Mouse (Mus musculus) midbrain, postnatal 0 days (tissue): ENCODE measurements around the gene Tfb1m. TPM values are rescaled to one million over a fixed set of nuclear protein-coding genes. Genes with fewer than 3 reads are reported as not detected.

Source experiments
- ATAC-seq: fragments of 200-750 bp; cut with Nextera tagmentation; 2 replicates; pipeline ENCODE4 v1.8.0; 2017; ENCODE audit warnings: moderate number of reproducible peaks, mild to moderate bottlenecking, moderate TSS enrichment, moderate library complexity; ENCODE audit not compliant: low FRiP score
- DNase-seq: peaks from one replicate; pipeline ENCODE4 v3.0.0-alpha.2; 2015; ENCODE audit warnings: low spot score
- H3K27ac ChIP-seq: fragments of 300-500 bp; sonication (generic); 2 replicates; pipeline ENCODE4 v1.5.1; 2014; ENCODE audit warnings: low read depth, mild to moderate bottlenecking, low read length, mixed read lengths
- H3K27me3 ChIP-seq: fragments of 300-500 bp; sonication (generic); 2 replicates; pipeline ENCODE4 v1.6.1; 2014; ENCODE audit warnings: low read length, control low read depth, mixed read lengths; ENCODE audit not compliant: insufficient read depth
- H3K36me3 ChIP-seq: fragments of 300-500 bp; sonication (generic); 2 replicates; pipeline ENCODE4 v1.6.1; 2014; ENCODE audit warnings: low read length, control low read depth, mixed read lengths; ENCODE audit not compliant: insufficient read depth
- H3K4me1 ChIP-seq: fragments of 300-500 bp; sonication (generic); 2 replicates; pipeline ENCODE4 v1.6.1; 2014; ENCODE audit warnings: mild to moderate bottlenecking, control low read depth, antibody characterized with exemption, low read length, mixed read lengths; ENCODE audit not compliant: insufficient read depth
- H3K4me2 ChIP-seq: fragments of 300-500 bp; sonication (generic); 2 replicates; pipeline ENCODE4 v1.6.1; 2014; ENCODE audit warnings: low read depth, mild to moderate bottlenecking, low read length, mixed read lengths; ENCODE audit not compliant: poor library complexity, severe bottlenecking
- H3K4me3 ChIP-seq: fragments of 300-500 bp; sonication (generic); 2 replicates; pipeline ENCODE4 v1.5.1; 2014; ENCODE audit warnings: low read depth, mild to moderate bottlenecking, low read length, moderate library complexity
- H3K9ac ChIP-seq: fragments of 300-500 bp; sonication (generic); replicated peaks from 2 replicates; pipeline ENCODE4 v1.6.1; 2014; ENCODE audit warnings: mild to moderate bottlenecking, low read length, moderate library complexity, mixed read lengths; ENCODE audit not compliant: poor library complexity, severe bottlenecking
- H3K9me3 ChIP-seq: fragments of 300-500 bp; sonication (generic); 2 replicates; pipeline ENCODE4 v1.6.1; 2016; ENCODE audit warnings: low read length, control low read depth
- CTCF ChIP-seq: IDR thresholded peaks from 2 replicates; pipeline ENCODE4 v1.5.1; 2016; ENCODE audit warnings: antibody characterized with exemption, mild to moderate bottlenecking
- WGBS: fragments of 180-500 bp; shearing (Covaris S2); extraction: QIAGEN DNeasy Blood & Tissue Kit; methylation state at CpG from one replicate; pipeline ENCODE4 v1.1.7; 2014; 5-methylcytosine and 5-hydroxymethylcytosine counted together
- polyA plus RNA-seq: library from polyadenylated mRNA; unstranded; fragments of >200 nt; fragmentation: Nextera tagmentation; extraction: Ambion mirVana; gene quantifications from 2 replicates; pipeline ENCODE4 v1.2.1, GENCODE M21; 2015
- total RNA-seq: library from RNA; depleted of rRNA; stranded (reverse); fragments of >200 nt; gene quantifications from 2 replicates; pipeline ENCODE4 v1.2.3, GENCODE M21; 2014

Tfb1m gene
- total and polyA plus RNA-seq, 2 experiments from 2014 or later, result 8.7 to 12.4 TPM

- H3K36me3 ChIP-seq, result peaks cover 8% of the 10 kb centered on the region; the same call in 1 of the 2 replicates
- H3K27ac ChIP-seq, result no peak overlapping the region
- ATAC-seq (no peak), DNase-seq (no peak)
- 94% methylated on average over 2 of the region's 2 CpGs for WGBS
- TF ChIP-seq CTCF, result no peak
- no peak overlapping the region for H3K4me2 ChIP-seq
- H3K9ac ChIP-seq, result no peak overlapping the region
- H3K9me3 ChIP-seq, result no peaks in the 10 kb centered on the region
- no peaks in the 10 kb centered on the region for H3K27me3 ChIP-seq
- H3K4me1 ChIP-seq, result no peaks in the 10 kb centered on the region
- no peak overlapping the region for H3K4me3 ChIP-seq
Measured at GRCm38 (mm10) chr17:3540304-3540703, 17.3 kb downstream of the Tfb1m start.

GRCm38 (mm10) chr17:3533425-3533824, 24.2 kb downstream of the Tfb1m start:
- no peaks in the 10 kb centered on the region for H3K27me3 ChIP-seq
- no peaks in the 10 kb centered on the region for H3K9me3 ChIP-seq
- peak; percentile 83 for TF ChIP-seq CTCF
- DNase-seq, result peak; percentile 69
- H3K27ac ChIP-seq, result no peak overlapping the region
- no peaks in the 10 kb centered on the region for H3K4me1 ChIP-seq
- WGBS, result 31% methylated on average over 1 of the region's 1 CpGs
- ATAC-seq, result no peak
- no peak overlapping the region for H3K4me2 ChIP-seq
- H3K36me3 ChIP-seq, result no peaks in the 10 kb centered on the region; the same call in 1 of the 2 replicates
- H3K9ac ChIP-seq, result no peak overlapping the region
- H3K4me3 ChIP-seq, result no peak overlapping the region

- DNase-seq (no peak), ATAC-seq (no peak)
- WGBS, result 82% methylated on average over 4 of the region's 4 CpGs
- Histone ChIP-seq H3K4me3 (no peak within 1 kb of the TSS), H3K27ac (no peak within 1 kb of the TSS), H3K27me3 (no peaks in the 10 kb centered on the region), H3K36me3 (no peaks in the 10 kb centered on the region; the same call in 1 of the 2 replicates), H3K9me3 (no peaks in the 10 kb centered on the region), H3K4me2 (no peak within 1 kb of the TSS), H3K9ac (no peak within 1 kb of the TSS), H3K4me1 (no peaks in the 10 kb centered on the region)
- TF ChIP-seq CTCF, result no peak
Measured at GRCm38 (mm10) chr17:3532254-3532653, 25.3 kb downstream of the Tfb1m start, which contains the start of gene Cldn20. Cldn20 (plus strand) TSS chr17:3532554.

- Histone ChIP-seq H3K36me3 (no peaks in the 10 kb centered on the region; the same call in 1 of the 2 replicates), H3K4me1 (no peaks in the 10 kb centered on the region), H3K9me3 (no peaks in the 10 kb centered on the region), H3K27ac (no peak overlapping the region), H3K27me3 (no peaks in the 10 kb centered on the region), H3K4me2 (no peak overlapping the region), H3K9ac (no peak overlapping the region), H3K4me3 (no peak overlapping the region)
- no peak for ATAC-seq
- TF ChIP-seq CTCF, result no peak
- 69% methylated on average over 1 of the region's 1 CpGs for WGBS
- DNase-seq, result no peak
Measured at GRCm38 (mm10) chr17:3531641-3532040, 25.9 kb downstream of the Tfb1m start.

- ATAC-seq (no peak), DNase-seq (no peak)
- Histone ChIP-seq H3K9ac (no peak overlapping the region), H3K27me3 (no peaks in the 10 kb centered on the region), H3K4me2 (no peak overlapping the region), H3K4me3 (no peak overlapping the region), H3K4me1 (no peaks in the 10 kb centered on the region), H3K27ac (no peak overlapping the region), H3K9me3 (no peaks in the 10 kb centered on the region), H3K36me3 (no peaks in the 10 kb centered on the region; the same call in 1 of the 2 replicates)
- 65% methylated on average over 7 of the region's 7 CpGs for WGBS
- TF ChIP-seq CTCF, result no peak
Measured at GRCm38 (mm10) chr17:3530549-3530948, 27.0 kb downstream of the Tfb1m start.

- 64% methylated on average over 3 of the region's 3 CpGs for WGBS
- H3K27me3 ChIP-seq, result no peaks in the 10 kb centered on the region
- no peak for TF ChIP-seq CTCF
- H3K4me3 ChIP-seq, result no peak overlapping the region
- DNase-seq (no peak), ATAC-seq (no peak)
- H3K9me3 ChIP-seq, result no peaks in the 10 kb centered on the region
- no peak overlapping the region for H3K4me2 ChIP-seq
- H3K9ac ChIP-seq, result no peak overlapping the region
- H3K27ac ChIP-seq, result no peak overlapping the region
- H3K36me3 ChIP-seq, result no peaks in the 10 kb centered on the region; the same call in 1 of the 2 replicates
- H3K4me1 ChIP-seq, result no peaks in the 10 kb centered on the region
Measured at GRCm38 (mm10) chr17:3529523-3529922, 28.1 kb downstream of the Tfb1m start.
